Mouse (Mus musculus) frontal cortex, postnatal 25 days (tissue): ENCODE measurements around the gene Cox6a2.
"Not testable (repeated sequence)": the region's sequence is repeated elsewhere in the genome, so short reads cannot be mapped to it uniquely, and the experiment has no call there.

Source experiments
- DNase-seq, 2 experiments: peaks; one replicate each; pipeline ENCODE4 v3.0.0; 2022; ENCODE audit warnings: low spot score in 2 of 2

The Cox6a2 gene

DNA sequence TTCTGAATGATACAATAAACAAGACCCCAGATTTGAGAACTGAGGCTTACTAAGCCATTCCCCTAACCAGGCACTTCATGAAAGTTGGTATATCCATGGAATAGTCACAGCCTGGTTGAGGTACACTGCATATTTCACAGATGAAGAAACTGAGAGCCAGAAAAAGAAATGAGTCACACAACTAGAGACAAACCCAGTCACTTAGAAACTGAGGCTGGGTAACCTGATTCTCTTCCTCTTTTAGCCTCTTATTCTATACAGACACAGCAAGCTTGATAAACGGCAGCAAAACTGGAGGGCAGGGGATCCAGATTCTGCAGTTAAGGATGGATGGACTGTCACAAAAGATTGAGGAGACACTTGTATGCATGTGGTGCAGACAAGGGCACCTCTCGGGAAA is 28.6 kb upstream of the Cox6a2 start:
- DNase-seq = no peak

DNA sequence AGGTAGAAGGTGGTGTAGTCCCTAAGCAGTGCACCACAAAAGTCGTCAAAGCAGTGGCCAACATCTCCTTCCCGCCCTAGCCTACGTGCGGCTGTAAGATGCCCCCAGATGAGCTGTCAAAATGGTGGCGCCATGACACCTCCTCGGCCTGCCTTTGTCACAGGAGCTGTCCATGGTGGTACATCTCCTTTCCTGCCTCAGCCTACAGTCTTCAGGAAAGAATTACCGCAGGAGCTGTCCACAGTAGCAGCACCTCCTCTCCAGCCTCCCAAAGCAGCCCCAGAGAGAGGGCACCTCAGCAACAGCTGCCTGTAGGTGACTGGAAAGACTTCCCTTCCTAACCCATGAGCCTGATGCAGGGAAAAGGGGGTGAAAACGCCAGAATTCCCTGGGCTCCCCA is 25.6 kb upstream of the Cox6a2 start:
- no peak for DNase-seq

DNA sequence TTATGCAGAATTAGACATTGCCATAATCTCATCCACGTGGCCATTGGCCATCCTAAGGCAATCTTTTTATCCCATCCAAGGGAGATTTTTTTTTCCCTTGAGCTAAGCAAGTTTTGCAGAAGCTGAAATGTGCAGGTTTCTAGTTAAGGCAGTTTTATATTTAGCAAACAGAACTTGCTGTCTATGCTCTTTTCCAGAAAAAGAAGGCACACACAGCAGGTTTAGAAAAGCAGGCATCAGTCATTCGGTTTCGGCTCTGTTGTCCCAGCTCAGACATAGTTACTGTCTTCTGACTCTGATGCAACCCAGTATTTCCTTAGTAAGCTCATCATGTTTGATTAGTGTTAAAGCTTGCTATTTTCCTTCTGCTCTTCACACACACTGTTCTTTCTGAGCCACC is 14.7 kb upstream of the Cox6a2 start:
- DNase-seq = no peak

DNA sequence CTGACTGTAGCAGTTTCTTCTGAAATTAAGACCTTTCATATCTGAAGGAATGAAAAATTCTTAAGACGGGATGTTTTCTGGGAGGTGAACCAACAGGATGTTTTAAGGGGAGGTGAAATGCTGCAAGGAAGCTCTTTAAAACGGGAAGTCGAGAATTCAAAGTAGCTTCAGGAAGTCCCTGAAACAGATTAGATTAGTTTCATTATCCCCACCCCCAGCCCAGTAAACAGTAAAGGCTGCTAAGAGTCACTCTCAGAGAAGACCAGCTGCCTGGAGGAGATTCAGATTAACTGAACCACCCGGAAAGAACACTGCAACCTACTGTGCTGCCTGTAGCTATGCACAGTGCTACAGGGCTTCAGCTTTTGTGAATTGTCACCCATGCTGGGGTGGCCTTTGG is 13.8 kb upstream of the Cox6a2 start:
- no peak for DNase-seq

DNA sequence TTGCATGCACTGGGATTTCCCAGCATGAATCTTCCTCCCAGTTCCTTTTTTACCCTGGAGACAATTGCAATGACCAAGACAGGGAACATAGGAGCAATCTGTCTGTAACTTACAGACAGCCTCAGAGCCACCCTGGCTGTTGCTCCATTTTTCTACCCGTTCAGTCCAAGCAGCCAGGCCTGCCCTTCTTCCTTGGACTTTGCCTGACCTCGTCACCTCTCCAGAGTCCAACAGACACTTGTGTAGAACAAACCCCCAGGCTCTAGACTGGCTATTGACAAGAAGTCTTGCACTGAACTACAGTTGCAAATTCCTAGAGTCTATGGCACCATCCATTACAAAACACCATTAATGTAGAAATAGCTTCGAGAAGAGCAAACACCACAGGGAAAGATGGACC is 3.6 kb upstream of the Cox6a2 start:
- DNase-seq = no peak

DNA sequence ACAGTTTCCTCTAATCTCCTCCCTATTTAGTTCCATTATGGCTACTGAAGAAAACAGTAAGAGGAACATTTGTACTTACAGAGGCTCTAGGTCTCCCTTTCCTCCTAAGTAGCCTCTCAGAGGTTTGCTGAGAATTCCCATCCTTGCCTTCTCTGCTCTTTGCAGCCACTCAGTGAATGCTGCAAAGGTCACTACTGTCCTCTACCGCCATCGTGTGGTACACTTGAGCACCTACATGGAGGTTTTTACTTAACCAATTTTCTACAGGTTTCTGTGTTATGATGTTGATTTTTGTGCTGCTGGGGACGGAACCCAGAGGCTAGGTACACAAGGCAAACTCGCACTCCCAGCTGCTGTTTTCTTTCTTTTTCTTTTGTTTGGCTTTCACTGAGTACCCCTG is 2.0 kb upstream of the Cox6a2 start:
- peak; percentile 23 to 29 for DNase-seq

DNA sequence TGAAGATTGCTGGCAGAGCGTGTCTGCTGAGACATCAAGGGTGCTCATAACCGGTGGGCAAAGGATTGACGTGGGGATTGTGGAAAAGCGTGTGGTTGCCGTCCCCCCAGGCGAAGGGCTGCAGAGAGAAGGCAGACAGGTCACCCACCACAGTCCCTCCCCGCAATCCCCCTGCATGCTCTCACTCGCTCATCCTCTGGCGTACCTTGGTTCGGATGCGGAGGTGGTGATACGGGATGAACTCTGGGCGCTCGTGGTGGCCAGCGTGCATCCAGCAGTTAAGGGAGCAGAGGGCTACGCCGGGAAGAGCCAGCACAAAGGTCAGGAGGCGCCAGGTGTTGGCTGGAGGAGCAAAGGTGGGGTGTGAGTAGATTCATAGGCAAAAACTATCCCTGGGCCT is 492 bp downstream of the Cox6a2 start:
- DNase-seq = no peak

DNA sequence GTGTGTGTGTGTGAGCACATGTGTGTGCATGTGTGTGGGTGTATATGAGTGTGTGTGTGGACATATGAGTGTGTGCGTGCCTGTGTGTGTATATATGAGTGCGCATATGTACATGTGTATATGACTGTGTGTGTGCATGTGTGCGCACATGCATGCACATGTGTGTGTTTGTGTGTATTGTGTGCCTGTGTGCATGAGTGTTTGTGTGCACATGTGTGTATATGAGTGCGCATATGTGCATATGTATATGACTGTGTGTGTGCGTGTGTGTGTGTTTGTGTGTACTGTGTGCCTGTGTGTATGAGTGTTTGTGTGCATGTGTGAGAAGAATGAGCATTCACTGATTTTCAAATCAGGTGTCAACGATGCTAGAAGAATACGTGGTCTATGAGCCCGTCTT is 2.0 kb downstream of the Cox6a2 start:
- no peak for DNase-seq

DNA sequence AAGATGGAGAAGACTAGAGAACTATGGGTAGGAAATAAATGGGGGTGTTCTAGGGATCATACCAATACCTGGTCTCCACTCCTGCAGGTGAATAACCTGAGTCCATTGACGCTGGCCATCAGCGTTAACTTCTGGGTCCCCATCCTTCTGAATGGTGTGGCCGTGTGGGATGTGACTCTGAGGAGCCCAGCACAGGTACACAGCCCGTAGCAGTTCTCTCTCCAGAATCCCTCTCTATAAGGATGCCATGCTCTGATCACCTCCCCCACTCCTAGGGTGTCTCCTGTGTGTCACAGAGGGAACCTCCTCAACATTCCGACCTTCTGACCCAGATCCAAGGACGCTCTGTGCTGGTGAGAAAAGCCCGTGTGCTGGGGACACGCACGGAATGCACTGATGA is 3.1 kb downstream of the Cox6a2 start:
- DNase-seq = no peak

DNA sequence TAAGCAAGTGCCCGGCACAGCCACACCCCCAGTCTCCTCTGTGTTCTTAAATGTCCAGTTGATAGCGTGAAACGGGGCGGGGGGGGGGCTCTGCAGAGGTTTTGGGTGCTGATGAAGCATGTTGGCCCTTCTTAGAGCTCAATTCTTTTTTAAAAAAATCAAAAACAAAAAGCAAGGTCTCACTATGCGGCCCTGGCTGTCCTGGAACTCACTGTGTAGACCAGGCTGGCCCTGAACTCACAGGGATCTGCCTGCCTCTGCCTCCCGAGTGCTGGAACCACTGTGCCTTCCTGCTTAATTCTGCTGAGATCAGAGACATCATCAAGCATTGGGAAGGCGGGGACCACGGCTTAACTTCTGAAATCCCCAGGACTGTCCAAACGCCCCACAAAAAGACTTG is 4.6 kb downstream of the Cox6a2 start:
- DNase-seq = no peak

DNA sequence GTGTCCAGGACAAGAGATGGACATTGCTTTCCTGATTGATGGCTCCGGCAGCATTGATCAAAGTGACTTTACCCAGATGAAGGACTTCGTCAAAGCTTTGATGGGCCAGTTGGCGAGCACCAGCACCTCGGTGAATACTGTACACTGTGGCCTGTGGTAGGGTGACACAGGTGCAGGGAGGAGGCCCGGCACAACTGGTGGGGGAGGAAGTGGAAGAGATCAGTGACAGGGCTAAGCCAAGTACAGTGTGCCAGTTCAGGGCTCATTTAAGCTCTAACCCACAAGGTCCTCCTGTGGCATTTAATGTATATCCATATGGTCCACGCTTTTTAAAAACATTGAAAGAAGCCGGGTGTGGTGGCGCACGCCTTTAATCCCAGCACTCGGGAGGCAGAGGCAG is 24.5 kb downstream of the Cox6a2 start:
- DNase-seq = no peak

DNA sequence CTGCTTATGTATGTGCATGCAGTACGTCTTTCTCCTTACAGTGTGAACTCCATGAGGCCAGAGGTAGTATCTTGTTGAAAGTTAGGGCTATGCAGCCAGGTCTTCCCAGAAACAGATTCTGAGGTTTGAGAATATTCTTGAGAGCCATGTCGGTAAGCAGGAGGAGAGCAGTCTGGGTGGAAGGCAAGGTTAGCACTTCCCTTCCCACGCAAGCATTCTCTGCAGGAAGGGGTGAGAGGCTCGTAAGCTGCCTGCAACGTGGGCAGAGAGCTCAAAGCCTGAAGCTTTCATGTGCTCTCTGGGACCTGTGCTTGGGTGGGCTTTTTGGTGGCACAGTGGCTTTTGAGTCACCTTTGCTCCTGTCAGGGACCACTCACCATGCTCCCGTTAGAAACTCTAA is 25.6 kb downstream of the Cox6a2 start:
- DNase-seq = no peak

DNA sequence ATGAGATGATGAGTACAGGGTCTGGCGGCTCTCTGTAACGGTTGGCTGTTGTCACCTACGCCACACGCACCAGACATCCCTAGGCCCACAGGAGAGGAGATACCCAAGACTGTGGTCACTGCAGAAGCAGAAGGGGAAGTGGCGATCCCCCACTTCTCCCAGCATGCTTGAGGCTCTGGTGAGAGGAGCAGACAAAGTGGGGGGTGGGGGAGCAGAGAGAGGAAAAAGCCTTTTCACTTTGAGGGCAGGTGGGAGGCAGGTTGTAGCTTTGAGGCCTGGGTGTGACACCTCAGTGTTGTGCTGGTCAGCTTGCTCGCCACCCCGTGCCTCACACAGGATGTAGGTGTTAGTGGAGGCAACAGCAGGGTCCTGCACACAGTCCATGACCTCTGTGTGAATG is 26.1 kb downstream of the Cox6a2 start:
- no peak for DNase-seq

DNA sequence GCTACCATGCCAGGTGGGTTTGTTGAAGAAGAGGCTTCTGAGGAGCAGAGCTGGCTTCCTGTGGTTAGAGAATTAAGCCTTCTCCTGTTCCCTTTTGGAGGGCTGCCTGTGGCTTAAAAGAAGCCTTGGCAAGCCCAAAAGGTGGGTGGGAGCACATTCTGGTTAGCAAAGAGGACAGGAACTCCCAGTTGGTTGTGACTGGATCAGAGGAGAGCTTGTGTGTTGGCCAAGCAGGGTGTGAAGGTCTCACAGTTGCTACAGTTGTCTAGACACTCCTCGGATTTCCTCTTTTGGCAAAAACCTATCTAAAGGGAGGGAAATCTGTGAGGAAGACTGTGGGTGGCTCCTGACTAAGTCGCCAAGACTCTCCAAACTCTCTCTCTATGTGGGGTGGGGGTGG is 27.8 kb downstream of the Cox6a2 start:
- DNase-seq = peak in 1 of 2 experiments; percentile 10

DNA sequence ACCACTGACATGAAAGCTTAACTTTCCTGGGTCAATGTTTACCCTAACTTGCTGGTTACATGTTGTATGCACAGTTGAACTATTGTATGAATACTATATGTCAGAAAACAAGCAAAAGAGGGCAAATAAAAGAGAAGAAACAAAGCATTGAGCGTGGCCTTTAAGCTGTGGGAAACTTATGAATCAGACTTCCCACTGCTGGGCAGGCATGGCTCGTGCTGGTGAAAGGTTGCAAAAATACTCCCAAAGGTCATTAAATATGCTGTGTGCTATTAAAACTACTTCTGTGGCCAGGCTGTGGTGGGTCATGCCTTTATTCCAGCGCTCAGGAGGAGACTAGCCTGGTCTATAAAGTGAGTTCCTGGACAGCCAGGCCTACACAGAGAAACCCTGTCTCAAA is 36.2 kb downstream of the Cox6a2 start:
- no peak for DNase-seq

DNA sequence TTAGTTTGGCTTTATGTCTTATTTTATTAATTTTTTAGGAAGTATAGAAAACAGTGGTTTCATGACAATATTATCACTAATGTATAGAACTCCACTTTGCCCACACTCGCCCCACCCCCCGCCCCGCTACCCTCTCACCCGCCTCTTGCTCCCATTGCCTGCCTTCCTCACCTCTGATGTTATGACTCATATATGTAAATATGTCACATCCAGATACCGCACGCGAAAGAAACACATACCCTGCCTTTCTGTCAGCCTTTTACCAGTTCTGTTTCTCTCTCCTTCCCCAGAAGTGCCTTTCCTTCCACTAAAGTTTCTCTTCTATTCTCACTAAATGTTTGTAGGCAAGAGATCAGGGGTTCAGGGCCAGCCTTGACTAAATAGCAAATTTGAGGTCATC is 39.8 kb downstream of the Cox6a2 start:
- DNase-seq = no peak

DNA sequence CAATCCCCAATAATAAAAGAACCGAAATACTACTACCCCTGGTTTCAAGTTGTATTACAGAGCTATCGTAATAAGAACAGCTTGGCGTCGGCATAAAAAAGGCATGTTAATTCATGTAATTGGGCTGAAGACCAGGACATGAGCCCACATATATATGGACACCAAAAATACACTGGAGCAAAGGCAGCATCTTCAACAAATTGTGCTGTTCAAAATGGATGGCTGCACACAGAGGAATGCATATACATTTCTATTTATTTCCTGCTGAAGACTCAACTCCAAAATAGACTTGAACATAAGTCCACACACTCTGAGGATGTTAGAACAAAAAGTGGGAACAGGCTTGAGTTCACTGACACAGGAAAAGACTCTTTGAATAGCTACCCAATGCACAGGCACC is 42.2 kb downstream of the Cox6a2 start:
- no peak for DNase-seq

DNA sequence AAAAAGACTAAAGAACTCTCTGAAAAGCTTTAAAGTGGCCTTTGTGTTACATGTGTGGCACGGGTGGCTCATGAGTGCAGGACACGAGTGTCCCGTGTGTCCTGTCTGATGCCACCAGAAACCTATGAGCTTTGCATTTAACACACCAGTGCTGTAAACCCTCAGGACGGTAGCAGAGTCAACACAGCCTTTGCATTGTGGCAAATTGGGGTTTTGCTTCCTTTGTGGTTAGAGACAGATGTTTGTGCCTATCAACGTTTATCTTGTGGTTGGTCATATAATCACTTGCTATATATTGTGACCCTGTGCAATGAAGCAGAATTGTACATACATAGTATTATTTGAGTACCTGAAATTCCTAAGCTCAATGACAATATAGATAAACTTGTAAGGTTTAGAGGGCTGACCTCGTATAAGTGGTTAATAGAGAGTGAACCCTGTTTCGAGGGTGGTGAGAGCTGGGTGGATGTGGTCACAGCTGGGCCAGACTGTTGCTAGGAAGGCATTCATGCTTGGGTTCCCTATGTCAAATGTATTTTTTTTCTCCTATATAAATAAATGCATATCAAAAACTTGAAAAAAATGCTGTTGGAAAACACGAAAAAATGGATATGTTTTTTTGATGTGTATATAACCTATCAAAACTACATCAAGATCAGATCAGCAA is 47.4 kb downstream of the Cox6a2 start:
- DNase-seq = not testable (repeated sequence)
